Mouse (Mus musculus) ES-Bruce4 (cell line): ENCODE measurements around the gene Daglb.

Experiments used
- CTCF ChIP-seq: IDR thresholded peaks from one replicate; pipeline ENCODE4 v1.8.1; 2011; ENCODE audit warnings: low read depth, low read length
- EP300 ChIP-seq: IDR thresholded peaks from 2 replicates; pipeline ENCODE4 v1.6.1; 2011; ENCODE audit warnings: low read depth, low read length; ENCODE audit not compliant: insufficient read depth
- POLR2A ChIP-seq: IDR thresholded peaks from one replicate; pipeline ENCODE4 v1.8.1; 2011; ENCODE audit warnings: low read length; ENCODE audit not compliant: insufficient read depth

DNA sequence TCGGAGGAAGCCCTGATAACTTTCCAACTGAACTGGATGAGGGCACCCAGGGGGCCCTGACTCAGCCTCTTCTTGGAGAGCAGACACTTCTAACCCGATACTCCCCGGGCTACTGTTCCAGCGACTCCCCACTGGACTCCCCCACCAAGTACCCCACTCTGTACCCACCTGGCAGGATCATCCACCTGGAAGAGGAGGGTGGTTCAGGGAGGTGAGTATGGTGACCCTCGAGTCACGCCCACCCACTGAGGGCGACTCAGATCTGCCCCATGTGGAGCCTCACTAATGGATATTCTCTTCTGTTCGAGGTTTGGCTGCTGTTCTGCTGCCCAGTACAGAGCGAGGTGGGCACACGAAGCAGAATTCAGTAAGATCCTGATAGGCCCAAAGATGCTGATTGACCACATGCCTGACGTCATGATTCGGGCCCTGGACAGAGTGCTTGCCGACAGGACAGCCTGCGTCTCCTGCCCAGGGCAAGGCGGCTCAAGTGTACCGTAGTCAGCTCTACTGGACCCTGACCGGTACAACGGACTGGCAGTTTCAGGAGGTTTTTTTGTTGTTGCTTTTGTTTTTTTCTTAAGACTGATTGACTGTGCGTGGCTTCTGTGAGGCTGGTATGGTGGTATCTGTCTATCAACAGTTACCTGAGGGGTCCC is 38.6 kb downstream of the Daglb start:
- no peak for TF ChIP-seq CTCF
- no peak for TF ChIP-seq EP300
- no peak for TF ChIP-seq POLR2A
